Mouse (Mus musculus) adrenal gland, adult 18-20 months (tissue): ENCODE measurements around the gene Gpx7. TPM values are rescaled to one million over a fixed set of nuclear protein-coding genes. Genes with fewer than 3 reads are reported as not detected.
"Not testable (repeated sequence)": the region's sequence is repeated elsewhere in the genome, so short reads cannot be mapped to it uniquely, and the experiment has no call there.

Source experiments
- DNase-seq, 2 experiments: peaks; one replicate each; pipeline ENCODE4 v3.0.0; 2021 to 2022; ENCODE audit warnings: low spot score in 2 of 2
- total RNA-seq, 2 experiments: library from RNA; stranded (reverse); gene quantifications; 1 replicate in 1 of 2; 2 replicates in 1 of 2; pipeline ENCODE4 v1.2.3; 2021

Gpx7 gene
- total RNA-seq, 2 experiments from 2014 or later: 4.3 TPM

DNA sequence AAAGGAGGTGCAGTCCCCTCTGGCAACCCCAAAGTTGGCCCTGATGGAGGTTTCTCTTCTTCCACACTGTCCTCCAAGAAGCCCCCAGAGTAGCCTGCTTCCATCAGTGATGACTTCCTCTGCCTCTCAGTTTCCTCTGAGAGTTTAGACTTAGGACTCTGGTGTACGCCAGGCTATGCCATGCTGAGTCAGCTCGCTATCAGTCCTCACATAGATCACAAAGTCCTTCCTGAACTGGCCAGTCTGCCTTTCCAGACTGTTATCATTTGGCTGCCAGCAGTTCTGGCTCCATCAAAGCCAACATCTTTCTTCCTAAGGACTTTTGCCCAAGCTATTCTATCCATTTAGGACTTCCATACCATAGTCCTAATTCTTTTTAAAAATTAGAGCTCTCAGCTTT is 14.2 kb downstream of the Gpx7 start:
- DNase-seq: no peak

- no peak for DNase-seq
Measured at GRCm38 (mm10) chr4:108391124-108391523, 15.6 kb downstream of the Gpx7 start.

GRCm38 (mm10) chr4:108388741-108389140 is 18.0 kb downstream of the Gpx7 start:
- no peak for DNase-seq

DNA sequence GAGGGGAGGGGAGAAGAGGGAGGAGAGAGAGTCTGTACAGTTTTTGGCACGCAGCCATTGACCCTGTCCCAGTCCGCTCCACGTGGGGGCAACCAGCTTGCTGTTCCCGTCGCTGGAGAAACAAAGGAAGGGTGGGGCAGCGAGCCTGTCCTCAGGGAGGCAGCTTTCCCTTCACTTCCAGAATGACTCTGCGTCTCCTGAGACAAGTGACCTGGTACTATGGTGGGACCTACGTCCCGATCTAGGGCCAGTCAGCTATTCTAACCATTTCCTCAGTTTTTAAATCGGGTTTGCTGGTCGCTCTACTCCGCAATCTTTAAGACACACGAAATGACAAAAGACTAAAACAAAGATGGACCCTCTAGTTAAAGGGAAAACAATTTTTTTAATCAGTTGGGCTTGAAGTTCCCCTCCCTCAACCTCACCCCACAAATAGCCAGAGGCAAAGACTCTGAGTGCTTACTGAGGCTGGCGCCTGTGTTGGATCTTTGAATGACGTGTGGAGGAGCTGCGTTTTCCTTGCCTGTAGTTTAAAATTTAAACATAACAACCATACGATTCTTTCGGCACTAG is 19.0 kb downstream of the Gpx7 start:
- peak; percentile 40 to 48 for DNase-seq

- DNase-seq: no peak
Measured at GRCm38 (mm10) chr4:108387106-108387505, 19.7 kb downstream of the Gpx7 start.

- no peak for DNase-seq
Measured at GRCm38 (mm10) chr4:108386087-108386486, 20.7 kb downstream of the Gpx7 start.

GRCm38 (mm10) chr4:108383183-108383714 is 23.5 kb downstream of the Gpx7 start, which contains the start of gene Shisal2a:
Gene Shisal2a (minus strand): TSS chr4:108383349.
- peak in 1 of 2 experiments; percentile 14 for DNase-seq

GRCm38 (mm10) chr4:108380146-108380545 is 26.6 kb downstream of the Gpx7 start:
- DNase-seq: no peak

DNA sequence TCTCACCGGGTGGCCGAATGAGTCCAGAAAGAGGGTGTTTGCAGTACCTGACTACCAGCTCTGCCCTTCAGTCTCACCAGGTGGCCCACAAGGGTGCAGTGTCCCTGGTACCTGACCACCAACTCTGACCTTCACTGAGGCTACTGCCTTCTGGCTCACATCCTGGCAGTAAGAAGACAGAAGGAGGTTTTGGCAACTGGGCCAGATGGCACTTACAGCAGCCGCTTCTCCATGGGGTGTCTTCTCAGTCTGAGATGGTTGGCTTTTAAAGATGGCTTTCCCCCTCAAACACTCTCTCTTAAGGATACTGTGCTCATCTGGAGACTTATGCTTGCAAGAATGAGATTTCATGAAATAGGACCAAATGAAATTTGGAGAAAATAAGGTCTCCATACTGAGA is 27.3 kb downstream of the Gpx7 start:
- no peak for DNase-seq

GRCm38 (mm10) chr4:108372166-108372565 is 34.6 kb downstream of the Gpx7 start:
- no peak for DNase-seq

DNA sequence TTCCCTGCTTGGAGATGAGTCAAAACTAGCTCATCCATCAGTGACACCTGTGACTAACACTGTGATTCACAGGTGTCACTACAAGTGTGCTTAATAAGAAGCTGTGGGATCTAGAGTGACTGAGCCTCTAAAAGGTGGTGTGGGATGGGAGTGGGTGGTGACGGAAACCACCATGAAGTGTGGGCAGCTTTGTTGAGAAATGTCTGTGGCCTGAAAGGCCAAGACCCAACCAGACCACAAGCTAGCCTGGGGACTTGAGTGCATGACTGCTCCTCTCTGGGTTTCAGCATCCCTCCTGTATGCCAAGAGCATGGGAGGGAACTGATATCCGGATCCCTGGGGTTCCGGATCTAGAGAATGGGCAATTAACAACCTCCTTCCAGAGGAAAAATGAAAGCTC is 35.3 kb downstream of the Gpx7 start:
- DNase-seq: no peak

- no peak for DNase-seq
Measured at GRCm38 (mm10) chr4:108370409-108370808, 36.4 kb downstream of the Gpx7 start.

- DNase-seq: no peak
Measured at GRCm38 (mm10) chr4:108369254-108369653, 37.5 kb downstream of the Gpx7 start.

DNA sequence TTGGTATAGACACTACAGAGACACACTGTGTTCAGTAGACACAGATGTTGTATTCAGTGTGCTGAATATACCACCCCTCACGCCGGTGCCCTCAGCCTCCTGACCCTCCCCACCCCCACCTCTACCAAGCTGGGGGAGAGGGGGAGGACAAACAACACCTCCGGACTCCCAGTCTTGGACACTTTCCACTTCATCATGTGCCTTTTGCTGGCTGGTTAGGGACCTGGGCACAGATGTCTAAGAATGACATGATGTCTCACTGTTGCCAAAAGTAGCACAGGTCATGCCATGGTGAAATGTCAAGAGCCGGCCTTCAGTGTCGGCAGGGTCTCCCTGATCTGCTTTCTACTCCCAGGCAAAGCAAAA is 42.7 kb downstream of the Gpx7 start:
- DNase-seq: no peak

DNA sequence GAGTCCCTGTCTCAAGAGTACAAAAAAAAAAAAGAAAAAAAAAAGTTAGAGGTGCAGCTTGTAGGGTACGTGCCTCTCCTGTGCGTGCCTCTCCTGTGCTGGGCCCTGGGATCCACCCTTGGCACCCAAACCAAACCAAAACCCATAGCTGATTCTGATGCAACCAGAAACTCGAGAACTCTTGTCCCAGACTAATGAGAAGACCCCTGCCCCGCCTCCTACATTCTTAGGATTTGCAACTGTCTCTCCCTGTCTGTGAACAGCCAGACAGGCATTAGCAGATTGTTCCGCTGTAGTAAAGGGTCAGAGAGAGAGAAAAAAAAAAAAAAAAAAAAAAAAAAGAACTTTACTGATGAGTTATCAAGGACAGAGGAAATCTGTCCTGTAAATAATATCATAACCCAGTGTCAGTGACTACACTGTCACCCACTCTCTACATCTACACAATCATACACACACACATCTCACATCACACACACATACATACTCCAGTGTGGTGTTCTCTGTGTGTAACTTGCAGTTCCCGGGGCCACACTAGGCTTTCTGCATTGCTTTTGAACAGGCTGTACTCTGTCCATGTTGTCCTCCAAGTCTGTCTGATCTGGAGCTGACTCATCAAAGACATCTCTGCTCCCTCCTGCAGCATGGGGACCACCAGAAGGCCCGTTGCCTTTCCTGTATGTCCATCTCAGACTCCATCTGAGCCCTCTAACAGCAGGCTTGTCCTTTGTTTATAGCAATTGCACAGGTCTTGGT is 43.2 kb downstream of the Gpx7 start:
- DNase-seq: no peak

GRCm38 (mm10) chr4:108362321-108363261 is 44.2 kb downstream of the Gpx7 start:
- DNase-seq: no peak

DNA sequence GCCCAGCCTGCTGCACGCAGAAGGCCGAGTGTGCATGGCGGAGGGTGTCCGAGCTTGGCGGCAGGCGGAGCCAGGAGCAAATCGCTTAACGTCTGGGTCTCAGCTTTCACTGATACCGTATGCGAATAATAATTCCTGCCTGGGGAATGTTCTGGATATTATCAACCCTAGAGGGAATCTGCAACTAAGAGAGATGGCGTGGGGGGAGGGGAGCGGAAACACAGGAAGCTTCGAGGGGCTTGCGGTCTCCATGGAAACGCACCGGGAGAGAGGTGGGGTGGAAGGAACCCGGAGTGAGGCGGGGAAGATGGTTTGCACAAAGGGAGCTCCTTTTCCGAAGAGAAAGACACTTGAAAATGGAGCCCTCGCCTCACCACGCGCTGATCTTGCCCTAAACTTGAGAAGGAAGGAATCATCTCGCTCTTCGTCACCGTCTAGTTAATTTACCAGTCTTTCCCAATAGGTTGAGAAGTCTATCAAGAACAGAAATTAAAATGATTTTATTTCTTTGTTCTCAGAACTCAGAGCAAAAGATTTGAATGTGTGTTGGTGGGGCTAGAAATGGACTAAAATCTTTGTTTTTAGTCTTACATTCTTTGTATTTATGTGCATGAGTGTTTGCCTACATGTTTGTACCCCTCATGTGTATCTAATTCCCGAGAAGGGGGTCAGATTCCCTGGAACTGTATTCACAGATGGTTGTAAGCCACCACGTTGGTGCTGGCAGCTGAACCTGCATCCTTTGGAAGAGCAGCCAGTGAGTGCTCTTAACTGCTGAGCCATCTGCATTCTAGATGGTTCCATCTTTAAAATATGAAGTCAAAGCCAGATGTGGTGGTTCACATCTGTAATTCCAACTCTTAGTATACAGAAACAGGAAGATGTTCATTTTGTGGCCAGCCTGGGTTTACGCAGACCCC is 46.4 kb downstream of the Gpx7 start:
- no peak for DNase-seq

- no peak for DNase-seq
Measured at GRCm38 (mm10) chr4:108358498-108358897, 48.3 kb downstream of the Gpx7 start.

DNA sequence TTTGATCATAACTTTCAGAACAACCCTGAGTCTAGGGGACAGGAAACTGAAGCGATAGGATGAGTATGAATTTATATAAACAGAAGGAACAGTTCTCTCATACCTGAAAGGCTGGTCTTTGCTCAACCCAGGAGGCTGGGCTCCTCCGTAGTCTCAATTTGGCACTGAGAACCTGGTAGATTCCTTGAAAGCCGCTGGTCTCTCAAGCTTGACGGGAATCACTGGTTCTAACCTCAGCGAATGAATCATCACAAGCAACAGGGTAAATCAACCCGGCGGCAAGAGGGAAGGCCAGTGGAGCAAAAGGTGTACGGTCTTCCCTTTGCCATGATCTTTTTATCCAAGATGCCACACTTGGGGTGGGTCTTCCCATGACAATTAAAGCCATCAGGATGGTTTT is 49.3 kb downstream of the Gpx7 start:
- DNase-seq: no peak

- not testable (repeated sequence) for DNase-seq
Measured at GRCm38 (mm10) chr4:108353591-108353990, 53.2 kb downstream of the Gpx7 start.
